Mouse (Mus musculus): ENCODE results near the gene Ppp1r18. TPM values are rescaled to one million over a fixed set of nuclear protein-coding genes. Genes with fewer than 3 reads are reported as not detected.
A peak's percentile ranks its signal among the peaks of the same experiment; 100 is the strongest.
"Not testable (repeated sequence)": the region's sequence is repeated elsewhere in the genome, so short reads cannot be mapped to it uniquely, and the experiment has no call there.

Gene Ppp1r18
- polyA plus RNA-seq, 1 experiment from 2014 or later: 20.1 TPM

GRCm38 (mm10) chr17:35836178-35836965, 29.0 kb upstream of the Ppp1r18 start:
- H3K36me3 ChIP-seq (ENCODE audit: control insufficient read depth, insufficient read depth): peaks cover 44% of the 10 kb centered on the region
- no peaks in the 10 kb centered on the region for H3K27me3 ChIP-seq (ENCODE audit: control insufficient read depth, insufficient read depth, low read length)
- H3K9me3 ChIP-seq (replicated peaks; ENCODE audit: control insufficient read depth, low read length): no peaks in the 10 kb centered on the region
- H3K27ac ChIP-seq (ENCODE audit: low read length): peak overlapping the region; percentile 99
- H3K4me1 ChIP-seq (ENCODE audit: control insufficient read depth, insufficient read depth, low read length): peaks cover 33% of the 10 kb centered on the region
- H3K4me3 ChIP-seq (ENCODE audit: low read length): peak overlapping the region; percentile 89
- WGBS: 4% methylated on average over 24 of the region's 24 CpGs
- peak overlapping the region; percentile 93 for H3K9ac ChIP-seq (ENCODE audit: low read length)
- ATAC-seq (replicated peaks; ENCODE audit: extremely low read depth, insufficient read depth, low FRiP score): no peak
- H3K4me2 ChIP-seq (ENCODE audit: low read depth, low read length): peak overlapping the region; percentile 79

DNA sequence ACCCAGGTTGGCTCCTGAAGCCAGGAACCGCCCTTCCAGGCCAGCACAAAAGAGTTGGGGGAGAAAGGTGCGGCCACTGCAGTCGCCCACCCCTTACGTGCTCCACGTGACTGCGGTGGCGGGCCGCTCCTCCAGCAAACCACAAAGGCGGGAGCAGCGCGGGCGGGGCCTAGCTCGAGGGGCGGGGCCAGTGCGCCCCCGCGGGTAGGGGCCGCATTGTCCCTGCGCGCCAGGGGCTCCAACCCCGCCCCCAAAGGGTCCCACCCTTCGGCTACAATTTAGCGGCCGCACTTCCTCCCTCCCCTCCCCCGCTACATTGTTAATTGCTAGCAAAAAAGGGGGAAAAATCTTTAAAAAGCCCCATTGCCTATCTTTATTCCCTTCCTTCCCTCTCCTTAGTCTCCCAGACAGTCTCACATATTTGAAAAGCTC, 28.4 kb upstream of the Ppp1r18 start:
- peak overlapping the region; percentile 99 for H3K27ac ChIP-seq (ENCODE audit: low read length)
- H3K4me1 ChIP-seq (ENCODE audit: control insufficient read depth, insufficient read depth, low read length): peaks cover 35% of the 10 kb centered on the region
- no peaks in the 10 kb centered on the region for H3K27me3 ChIP-seq (ENCODE audit: control insufficient read depth, insufficient read depth, low read length)
- peaks cover 41% of the 10 kb centered on the region for H3K36me3 ChIP-seq (ENCODE audit: control insufficient read depth, insufficient read depth)
- H3K9me3 ChIP-seq (replicated peaks; ENCODE audit: control insufficient read depth, low read length): no peaks in the 10 kb centered on the region
- H3K4me3 ChIP-seq (ENCODE audit: low read length): peak overlapping the region; percentile 89
- peak overlapping the region; percentile 79 for H3K4me2 ChIP-seq (ENCODE audit: low read depth, low read length)
- peak; percentile 38 for ATAC-seq (replicated peaks; ENCODE audit: extremely low read depth, insufficient read depth, low FRiP score)
- 1% methylated on average over 23 of the region's 25 CpGs for WGBS
- H3K9ac ChIP-seq (ENCODE audit: low read length): peak overlapping the region; percentile 93

DNA sequence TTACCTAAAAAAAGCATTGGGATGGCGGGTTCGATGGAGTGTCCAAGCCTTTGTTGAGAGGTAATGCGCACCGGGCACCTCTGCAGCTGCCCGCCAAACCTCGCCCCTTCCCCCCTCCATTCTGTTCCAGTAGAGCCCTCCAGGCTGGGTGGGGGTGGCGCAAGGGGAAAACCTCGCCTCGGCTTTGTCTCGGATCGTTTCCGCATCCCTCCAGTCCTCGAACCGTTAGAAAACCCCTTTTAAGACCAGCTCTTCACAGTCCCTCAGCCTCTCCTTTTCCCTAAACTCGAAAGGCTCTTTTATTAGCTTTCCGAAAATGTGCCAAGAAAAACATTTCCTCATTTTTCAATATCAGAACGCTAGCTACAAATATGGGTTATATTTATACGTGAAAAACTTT, 27.9 kb upstream of the Ppp1r18 start:
- Histone ChIP-seq H3K27ac (ENCODE audit: low read length) (peak overlapping the region; percentile 99), H3K4me1 (ENCODE audit: control insufficient read depth, insufficient read depth, low read length) (peaks cover 40% of the 10 kb centered on the region), H3K9me3 (replicated peaks; ENCODE audit: control insufficient read depth, low read length) (no peaks in the 10 kb centered on the region), H3K4me2 (ENCODE audit: low read depth, low read length) (peak overlapping the region; percentile 79), H3K9ac (ENCODE audit: low read length) (peak overlapping the region; percentile 93), H3K36me3 (ENCODE audit: control insufficient read depth, insufficient read depth) (peaks cover 37% of the 10 kb centered on the region), H3K4me3 (ENCODE audit: low read length) (peak overlapping the region; percentile 89), H3K27me3 (ENCODE audit: control insufficient read depth, insufficient read depth, low read length) (no peaks in the 10 kb centered on the region)
- 0 out of 2 replicates have a peak, but pooled peaks have one; percentile 4 for ATAC-seq (replicated peaks; ENCODE audit: extremely low read depth, insufficient read depth, low FRiP score)
- WGBS: under 1% methylated on average over 18 of the region's 18 CpGs

- Histone ChIP-seq H3K27me3 (ENCODE audit: control insufficient read depth, insufficient read depth, low read length) (no peaks in the 10 kb centered on the region), H3K9ac (ENCODE audit: low read length) (peak within 1 kb of the TSS; percentile 93), H3K36me3 (ENCODE audit: control insufficient read depth, insufficient read depth) (peaks cover 30% of the 10 kb centered on the region), H3K4me2 (ENCODE audit: low read depth, low read length) (peak within 1 kb of the TSS; percentile 82), H3K9me3 (replicated peaks; ENCODE audit: control insufficient read depth, low read length) (no peaks in the 10 kb centered on the region), H3K4me3 (ENCODE audit: low read length) (peak within 1 kb of the TSS; percentile 89), H3K27ac (ENCODE audit: low read length) (peak within 1 kb of the TSS; percentile 99), H3K4me1 (ENCODE audit: control insufficient read depth, insufficient read depth, low read length) (peaks cover 43% of the 10 kb centered on the region)
- WGBS: 1% methylated on average over 29 of the region's 29 CpGs
- ATAC-seq (replicated peaks; ENCODE audit: extremely low read depth, insufficient read depth, low FRiP score): peak; percentile 76
These were observed 27.3 kb upstream of the Ppp1r18 start, which contains the start of gene Tubb5 for GRCm38 (mm10) chr17:35838122-35838544. Gene Tubb5, minus strand, starts transcription at chr17:35838306.

DNA sequence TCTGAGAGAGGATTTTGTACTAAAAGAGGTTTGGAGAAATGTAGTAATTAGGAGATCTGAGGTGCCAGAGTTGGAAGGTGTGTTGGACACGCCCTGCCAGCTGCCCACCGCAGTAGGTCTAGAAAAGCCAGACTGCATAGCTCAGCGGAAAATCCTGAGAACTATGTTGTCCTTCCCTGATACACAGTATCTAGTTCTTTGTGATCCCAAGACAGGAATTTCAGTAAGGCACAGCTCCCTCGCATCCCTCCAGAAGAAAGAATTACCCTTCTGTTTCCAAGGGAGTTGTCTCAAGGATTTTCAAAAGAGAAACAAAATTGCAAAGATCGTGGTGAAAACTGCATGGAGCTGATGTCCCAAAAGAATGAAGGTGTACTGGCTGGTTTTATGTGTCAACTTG, 26.8 kb upstream of the Ppp1r18 start:
- peak overlapping the region; percentile 74 for H3K9ac ChIP-seq (ENCODE audit: low read length)

DNA sequence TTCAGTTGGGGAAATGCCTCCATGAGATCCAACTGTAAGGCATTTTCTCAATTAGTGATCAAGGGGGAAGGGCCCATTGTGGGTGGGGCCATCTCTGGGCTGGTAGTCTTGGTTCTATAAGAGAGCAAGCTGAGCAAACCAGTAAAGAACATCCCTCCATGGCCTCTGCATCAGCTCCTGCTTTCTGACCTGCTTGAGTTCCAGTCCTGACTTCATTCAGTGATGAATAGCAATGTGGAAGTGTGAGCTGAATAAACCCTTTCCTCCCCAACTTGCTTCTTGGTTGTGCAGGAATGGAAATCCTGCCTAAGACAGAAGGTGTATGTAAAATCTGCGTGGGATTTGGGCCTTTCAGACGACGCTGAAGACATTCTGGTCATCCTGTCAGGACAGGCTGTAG, 26.4 kb upstream of the Ppp1r18 start:
- not testable (repeated sequence) for ATAC-seq (replicated peaks; ENCODE audit: extremely low read depth, insufficient read depth, low FRiP score); H3K9me3 ChIP-seq (replicated peaks; ENCODE audit: control insufficient read depth, low read length); H3K27me3 ChIP-seq (ENCODE audit: control insufficient read depth, insufficient read depth, low read length)
- peaks cover 35% of the 10 kb centered on the region for H3K4me1 ChIP-seq (ENCODE audit: control insufficient read depth, insufficient read depth, low read length)
- peak overlapping the region; percentile 99 for H3K27ac ChIP-seq (ENCODE audit: low read length)
- peak overlapping the region; percentile 74 for H3K9ac ChIP-seq (ENCODE audit: low read length)
- peak overlapping the region; percentile 89 for H3K4me3 ChIP-seq (ENCODE audit: low read length)
- peaks cover 22% of the 10 kb centered on the region for H3K36me3 ChIP-seq (ENCODE audit: control insufficient read depth, insufficient read depth)
- 50% methylated on average over 3 of the region's 3 CpGs for WGBS
- H3K4me2 ChIP-seq (ENCODE audit: low read depth, low read length): peak overlapping the region; percentile 82

More for the DNA sequence above, 26.8 kb upstream of the Ppp1r18 start:
- peaks cover 26% of the 10 kb centered on the region for H3K36me3 ChIP-seq (ENCODE audit: control insufficient read depth, insufficient read depth)
- 2% methylated on average over 5 of the region's 5 CpGs for WGBS
- peaks cover 39% of the 10 kb centered on the region for H3K4me1 ChIP-seq (ENCODE audit: control insufficient read depth, insufficient read depth, low read length)
- H3K4me2 ChIP-seq (ENCODE audit: low read depth, low read length): peak overlapping the region; percentile 82
- ATAC-seq (replicated peaks; ENCODE audit: extremely low read depth, insufficient read depth, low FRiP score): no peak
- H3K4me3 ChIP-seq (ENCODE audit: low read length): peak overlapping the region; percentile 89
- peak overlapping the region; percentile 99 for H3K27ac ChIP-seq (ENCODE audit: low read length)
- H3K27me3 ChIP-seq (ENCODE audit: control insufficient read depth, insufficient read depth, low read length): no peaks in the 10 kb centered on the region
- H3K9me3 ChIP-seq (replicated peaks; ENCODE audit: control insufficient read depth, low read length): no peaks in the 10 kb centered on the region

GRCm38 (mm10) chr17:35840561-35840960, 24.8 kb upstream of the Ppp1r18 start:
- no peak for ATAC-seq (replicated peaks; ENCODE audit: extremely low read depth, insufficient read depth, low FRiP score)
- peak overlapping the region; percentile 56 for H3K4me2 ChIP-seq (ENCODE audit: low read depth, low read length)
- no peaks in the 10 kb centered on the region for H3K9me3 ChIP-seq (replicated peaks; ENCODE audit: control insufficient read depth, low read length)
- H3K27me3 ChIP-seq (ENCODE audit: control insufficient read depth, insufficient read depth, low read length): no peaks in the 10 kb centered on the region
- peak overlapping the region; percentile 52 for H3K4me3 ChIP-seq (ENCODE audit: low read length)
- 57% methylated on average over 14 of the region's 14 CpGs for WGBS
- H3K4me1 ChIP-seq (ENCODE audit: control insufficient read depth, insufficient read depth, low read length): peaks cover 23% of the 10 kb centered on the region
- peak overlapping the region; percentile 81 for H3K27ac ChIP-seq (ENCODE audit: low read length)
- H3K9ac ChIP-seq (ENCODE audit: low read length): peak overlapping the region; percentile 70
- H3K36me3 ChIP-seq (ENCODE audit: control insufficient read depth, insufficient read depth): peaks cover 10% of the 10 kb centered on the region

GRCm38 (mm10) chr17:35841076-35841950, 24.1 kb upstream of the Ppp1r18 start, which contains the start of gene Mdc1:
Gene Mdc1, plus strand, starts transcription at chr17:35841515.
- peaks cover 17% of the 10 kb centered on the region for H3K4me1 ChIP-seq (ENCODE audit: control insufficient read depth, insufficient read depth, low read length)
- H3K27ac ChIP-seq (ENCODE audit: low read length): peak within 1 kb of the TSS; percentile 94
- H3K4me2 ChIP-seq (ENCODE audit: low read depth, low read length): peak within 1 kb of the TSS; percentile 90
- no peaks in the 10 kb centered on the region for H3K9me3 ChIP-seq (replicated peaks; ENCODE audit: control insufficient read depth, low read length)
- peak within 1 kb of the TSS; percentile 83 for H3K9ac ChIP-seq (ENCODE audit: low read length)
- under 1% methylated on average over 59 of the region's 59 CpGs for WGBS
- peak within 1 kb of the TSS; percentile 76 for H3K4me3 ChIP-seq (ENCODE audit: low read length)
- peak; percentile 88 for ATAC-seq (replicated peaks; ENCODE audit: extremely low read depth, insufficient read depth, low FRiP score)
- no peaks in the 10 kb centered on the region for H3K27me3 ChIP-seq (ENCODE audit: control insufficient read depth, insufficient read depth, low read length)
- H3K36me3 ChIP-seq (ENCODE audit: control insufficient read depth, insufficient read depth): peaks cover 12% of the 10 kb centered on the region

Measured in heart, embryonic 16.5 days (tissue).